Mouse (Mus musculus) CD4-positive, CD25-positive, alpha-beta regulatory T cell, adult 2 months (primary cell): Measurements from ENCODE around the gene Npas1.

Experiments
- DNase-seq: peaks from one replicate; pipeline ENCODE4 v3.0.0-alpha.2; 2012; ENCODE audit warnings: low read depth, low spot score

The Npas1 gene

DNA sequence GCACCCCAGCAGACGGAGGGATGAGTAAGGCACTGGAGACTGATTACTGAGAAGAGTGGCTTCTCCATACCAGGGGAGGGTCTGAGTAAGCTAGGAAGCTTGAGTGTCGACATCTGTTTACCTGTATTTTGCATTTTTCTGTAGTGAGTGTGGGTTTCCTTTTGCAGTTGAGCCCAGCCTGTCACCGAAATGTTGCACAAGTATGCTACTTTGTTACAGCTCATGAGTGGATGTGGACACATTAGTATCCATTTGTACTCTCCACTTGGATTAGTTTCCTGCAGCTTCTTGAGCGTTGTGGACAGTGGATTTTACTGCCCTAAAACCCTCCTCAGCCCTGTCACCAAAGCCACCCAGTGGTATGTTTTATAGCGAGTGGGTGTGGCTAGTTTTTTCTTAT, 58.8 kb downstream of the Npas1 start:
- no peak for DNase-seq

DNA sequence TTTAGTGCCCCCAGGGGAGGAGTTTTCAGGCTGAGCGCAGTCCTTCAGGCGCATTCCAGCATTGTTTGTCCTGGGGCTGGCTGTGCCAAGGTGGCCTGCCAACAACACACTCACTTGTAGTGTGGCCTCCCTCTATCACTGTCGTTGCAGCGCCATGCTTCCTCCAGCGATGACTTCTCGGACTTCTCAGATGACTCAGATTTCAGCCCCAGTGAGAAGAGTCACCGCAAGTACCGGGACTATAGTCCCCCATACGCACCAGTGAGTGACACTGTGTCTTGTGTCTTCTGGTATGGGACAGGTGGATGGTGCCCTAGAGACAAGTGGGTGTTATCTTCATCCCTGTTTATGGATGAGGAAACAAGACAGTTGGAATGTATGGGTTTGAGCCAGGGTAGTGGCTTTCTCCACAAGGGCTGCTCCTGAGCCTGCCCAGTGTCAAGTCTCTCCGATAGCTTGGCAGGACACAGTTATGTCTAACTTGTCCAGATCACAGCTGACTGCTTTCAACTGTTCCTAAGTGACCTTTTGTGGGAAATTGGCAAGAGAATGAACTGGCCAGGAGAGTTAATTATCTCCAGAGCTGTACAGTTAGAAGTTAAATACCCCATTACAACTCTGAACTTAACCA, 60.3 kb downstream of the Npas1 start:
- DNase-seq, result no peak

DNA sequence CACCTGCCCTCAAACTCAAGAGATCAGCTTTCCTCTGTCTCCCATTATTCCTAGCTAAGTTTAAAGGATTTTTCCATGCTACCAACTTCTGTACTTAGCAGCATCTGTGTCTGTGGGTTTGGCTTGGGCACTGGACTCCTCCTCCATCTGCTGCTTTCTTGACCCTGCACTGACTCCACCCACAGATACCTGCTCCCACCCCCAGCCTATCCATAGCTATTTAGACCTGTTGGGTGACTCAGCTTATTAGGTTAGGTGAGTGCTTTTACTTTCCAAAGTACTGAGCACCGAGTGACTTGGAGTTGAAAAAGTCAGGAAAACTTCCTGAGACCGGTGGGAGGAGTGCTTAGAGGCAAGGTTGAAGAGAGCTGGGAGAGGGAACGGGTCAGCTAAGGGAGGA, 62.1 kb downstream of the Npas1 start:
- no peak for DNase-seq

DNA sequence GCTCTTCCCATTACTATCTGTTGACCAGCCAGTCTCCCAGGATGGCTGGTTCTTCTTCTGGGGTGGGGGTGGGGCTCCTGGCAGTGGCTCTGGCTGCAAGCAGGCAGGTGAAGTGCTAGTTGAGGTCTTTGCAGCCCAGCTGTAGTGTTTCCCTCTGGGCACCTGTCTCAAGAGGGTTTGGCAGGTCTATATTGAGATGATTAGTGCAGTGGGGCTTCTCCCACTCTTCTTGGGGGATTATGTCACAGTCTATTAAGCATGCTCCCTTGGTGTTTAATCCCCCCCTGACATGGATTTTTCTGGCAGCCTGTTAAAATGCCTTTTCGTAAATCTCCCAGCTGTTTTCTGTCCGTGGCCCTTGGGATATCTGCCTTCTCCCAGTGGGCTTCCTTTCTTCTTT, 64.6 kb downstream of the Npas1 start:
- no peak for DNase-seq

DNA sequence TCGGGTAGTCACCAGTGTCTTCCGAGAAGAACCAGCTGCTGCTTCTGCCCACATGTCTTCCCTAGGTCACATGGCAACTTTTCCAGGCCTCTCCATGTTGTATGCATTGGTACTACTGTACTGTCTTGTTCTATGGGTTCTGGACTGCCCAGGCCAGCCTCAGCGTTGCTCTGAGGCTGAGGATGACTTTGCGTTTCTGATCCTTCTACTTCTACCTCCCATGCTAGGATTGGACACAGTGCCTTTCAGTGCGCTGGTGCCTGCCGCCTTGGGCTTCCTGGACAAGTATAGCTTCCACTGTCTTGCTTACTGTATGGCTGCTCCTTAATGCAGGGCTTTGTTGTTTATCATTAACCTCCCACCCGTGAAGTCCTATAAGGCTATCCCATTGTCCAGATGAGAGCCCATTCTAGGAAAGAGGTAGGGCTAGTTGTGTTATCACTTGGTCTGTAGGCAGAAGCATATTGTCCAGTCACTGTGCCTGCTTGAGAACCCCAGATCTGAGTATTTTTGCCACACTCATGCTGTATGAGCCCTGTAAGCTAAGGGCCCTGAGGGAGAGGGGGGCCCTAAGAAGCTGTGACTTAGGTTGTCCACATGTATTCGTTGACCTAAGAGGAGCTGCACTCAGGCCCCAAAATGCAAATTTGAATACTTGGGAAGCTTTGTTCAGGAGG, 65.2 kb downstream of the Npas1 start:
- no peak for DNase-seq

DNA sequence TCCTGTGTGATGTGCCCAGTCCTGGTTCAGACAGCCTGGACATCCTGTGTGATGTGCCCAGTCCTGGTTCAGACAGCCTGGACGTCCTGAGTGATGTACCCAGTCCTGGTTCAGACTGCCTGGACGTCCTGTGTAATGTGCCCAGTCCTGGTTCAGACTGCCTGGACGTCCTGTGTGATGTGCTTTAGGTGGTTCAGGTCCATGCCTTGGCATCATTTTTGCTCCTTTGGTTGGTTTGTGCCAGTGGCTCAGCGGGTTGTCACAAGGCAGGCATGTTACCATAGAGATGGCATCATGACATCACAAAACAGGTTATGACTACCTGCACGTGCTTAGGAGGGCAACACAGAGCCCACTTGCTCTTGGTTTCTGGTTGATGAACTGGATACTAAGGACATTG, 66.4 kb downstream of the Npas1 start:
- DNase-seq, result no peak

DNA sequence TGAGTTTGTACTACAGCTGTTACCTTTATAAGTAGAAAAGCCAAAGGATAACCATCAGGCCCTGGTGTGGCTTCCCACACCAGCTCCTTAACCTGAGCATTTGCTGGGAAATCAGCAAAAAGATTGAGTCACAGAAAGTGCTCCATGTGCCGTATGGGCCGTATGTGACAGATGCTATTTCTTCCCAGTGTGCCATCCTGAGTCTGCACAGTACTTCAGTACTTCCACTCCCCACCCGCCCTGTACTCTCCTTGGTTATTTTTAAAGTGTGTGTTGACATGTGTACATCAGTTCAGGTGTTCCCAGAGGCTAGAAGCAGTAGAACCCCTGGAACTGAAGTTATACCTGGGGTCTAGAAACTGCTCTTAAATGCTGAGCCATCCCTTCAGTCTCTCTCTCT, 70.5 kb downstream of the Npas1 start:
- no peak for DNase-seq
